Mouse (Mus musculus): ENCODE measurements around the gene Med11.
"Not testable (repeated sequence)": the region's sequence is repeated elsewhere in the genome, so short reads cannot be mapped to it uniquely, and the experiment has no call there.

Gene Med11

DNA sequence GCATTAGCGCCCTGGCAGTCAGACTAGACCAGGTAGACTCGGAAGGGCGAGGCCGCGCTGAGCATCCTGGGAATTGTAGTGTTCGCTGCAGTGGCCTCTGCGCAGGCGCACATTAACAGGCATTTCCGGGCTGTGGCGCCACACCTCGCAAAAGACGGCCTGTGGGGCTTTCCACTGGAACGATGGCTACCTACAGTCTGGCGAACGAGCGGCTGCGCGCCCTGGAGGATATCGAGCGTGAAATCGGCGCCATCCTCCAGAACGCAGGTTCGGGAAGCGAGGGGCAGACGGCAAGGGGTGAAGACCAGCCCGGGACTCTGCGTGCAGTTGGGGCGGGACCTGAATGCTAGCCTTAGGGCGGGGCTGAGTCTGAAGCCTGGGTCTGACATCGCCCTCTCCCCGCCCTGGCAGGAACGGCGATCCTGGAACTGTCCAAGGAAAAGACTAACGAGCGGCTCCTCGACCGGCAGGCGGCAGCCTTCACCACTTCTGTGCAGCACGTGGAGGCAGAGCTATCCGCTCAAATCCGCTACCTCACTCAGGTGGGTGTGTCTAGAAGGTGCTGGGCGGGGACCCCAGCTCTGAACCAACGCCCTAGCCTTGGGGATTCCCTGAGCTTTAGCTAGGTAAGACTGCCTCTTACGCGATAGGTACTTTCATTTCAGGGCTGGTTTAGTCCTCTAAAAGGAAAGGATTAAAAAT, at the start of gene Med11:
Gene Med11, plus strand, starts transcription at position 123 of the 702 bp plus-strand sequence.
- ChIA-PET CTCF (interaction anchor here (0.6 to 1.6 kb wide), 31 partner anchors 12 to 326 kb away, joined by 3 to 31 read pairs (median 4); partner anchors contain the start of genes Arrb2 (in 4 of the 4), 4930544D05Rik (in 2 of the 4), Alox12e (in 1 of the 4) and Rnf167 (in 1 of the 4)), POLR2A (interaction anchor here in 3 of 4 experiments (0.6 to 2.4 kb wide), 43 partner anchors 11 to 1459 kb away, joined by 3 to 27 read pairs (median 4); partner anchors contain the start of genes Arrb2 (in 3 of the 3), Pelp1 (in 2 of the 3), Rnf167 (in 2 of the 3) and Spag7 (in 2 of the 3))

DNA sequence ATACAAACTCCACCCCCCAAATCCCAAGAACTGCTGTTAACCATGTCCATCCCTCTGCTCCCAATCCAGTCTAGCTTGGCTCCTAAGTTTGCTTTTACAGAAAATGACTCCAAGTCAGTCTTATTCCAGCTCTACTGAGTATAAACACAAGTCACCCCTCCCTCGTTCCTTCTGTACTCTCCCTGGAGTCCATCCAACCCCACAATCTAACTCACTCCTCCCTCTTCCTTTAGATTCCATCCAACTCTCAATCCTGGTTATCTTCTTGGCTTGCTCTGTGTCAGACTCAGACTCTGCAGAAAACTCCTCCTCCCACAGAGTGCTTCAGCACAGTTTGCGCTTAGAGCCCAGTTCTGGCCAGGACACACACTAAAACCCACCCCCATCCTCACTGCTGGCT, 48.1 kb upstream of the Med11 start:
- ChIA-PET POLR2A (interaction anchor here in 1 of 4 experiments (0.5 to 2.4 kb wide), 5 partner anchors 9 to 121 kb away, joined by 3 to 5 read pairs (median 3); partner anchors contain the start of gene Psmb6), CTCF (no interaction called here)

DNA sequence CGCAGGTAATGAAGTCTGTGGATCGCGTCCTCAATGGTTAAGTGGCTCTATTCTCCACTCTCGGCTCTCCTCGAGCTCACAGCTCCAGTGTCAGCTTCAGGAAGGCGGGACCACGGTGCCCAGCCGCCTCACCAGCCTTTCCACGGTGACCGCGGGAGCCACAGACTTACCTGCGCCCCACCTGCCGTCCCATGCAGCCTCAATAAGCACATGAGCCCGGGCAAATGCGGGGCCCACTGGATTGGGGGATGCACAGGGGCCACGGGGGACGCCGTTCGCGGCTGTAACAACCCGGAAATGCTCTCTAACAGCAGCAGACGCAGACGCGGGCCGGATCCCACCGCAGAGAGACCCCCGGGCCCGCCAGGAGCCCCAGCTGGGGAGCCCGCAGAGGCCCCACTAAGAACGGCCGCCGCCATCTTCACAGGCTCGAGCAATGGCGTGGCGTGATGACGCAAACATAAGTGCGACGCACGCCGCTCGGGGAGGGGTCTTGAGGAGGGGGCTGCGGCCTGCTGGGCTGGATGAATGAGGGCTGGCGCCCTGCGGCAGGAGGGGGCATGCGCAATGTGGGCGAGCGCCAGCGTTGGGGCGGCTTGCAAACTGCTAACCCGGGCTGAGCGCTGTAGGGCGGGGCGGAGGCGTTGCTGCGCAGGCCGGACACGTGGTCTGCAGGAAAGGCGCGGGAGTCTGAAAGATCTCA, 42.0 kb upstream of the Med11 start, which contains the start of gene Pelp1:
Gene Pelp1, minus strand, starts transcription at position 438 of the 703 bp plus-strand sequence.
- POLR2A ChIA-PET = interaction anchor here (0.6 to 3.3 kb wide), 54 partner anchors 9 to 610 kb away, joined by 3 to 47 read pairs (median 4); partner anchors contain the start of genes Arrb2 (in 3 of the 4), Psmb6 (in 2 of the 4), Rnf167 (in 2 of the 4) and Slc25a11 (in 2 of the 4)
- CTCF ChIA-PET = interaction anchor here in 2 of 4 experiments (0.6 to 1.2 kb wide), 3 partner anchors 22 to 348 kb away, joined by 3 to 5 read pairs (median 4); partner anchors contain the start of gene Arrb2 (in 1 of the 2)

GRCm38 (mm10) chr11:70410297-70410643, 41.4 kb upstream of the Med11 start:
- ChIA-PET POLR2A (interaction anchor here in 3 of 4 experiments (0.6 to 3.3 kb wide), 50 partner anchors 8 to 648 kb away, joined by 3 to 47 read pairs (median 4); partner anchors contain the start of genes Arrb2 (in 3 of the 3), Alox15 (in 2 of the 3), Psmb6 (in 2 of the 3) and Rnf167 (in 2 of the 3)), CTCF (interaction anchor here in 1 of 4 experiments (0.6 to 1.2 kb wide), 5 partner anchors 22 to 459 kb away, joined by 3 to 4 read pairs (median 3); partner anchors contain the start of gene Arrb2)

DNA sequence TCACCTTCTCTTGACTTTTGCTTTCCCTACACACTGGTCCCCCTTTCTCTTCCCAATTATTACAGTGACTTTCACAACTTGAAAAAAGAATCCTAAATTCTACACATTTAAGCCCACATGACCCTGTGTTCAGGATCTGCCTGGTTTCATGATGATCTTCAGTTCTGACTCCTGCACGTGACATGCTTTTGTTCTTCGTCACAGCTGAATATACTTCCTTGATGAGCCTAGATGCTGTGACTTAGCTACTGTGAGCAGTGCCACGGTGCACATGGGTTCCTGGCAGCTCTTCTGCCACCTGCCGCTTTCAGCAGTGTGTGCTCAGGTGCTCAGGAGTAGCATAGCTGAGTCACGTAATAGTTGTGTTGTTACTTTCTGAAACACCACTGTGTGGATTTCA, 39.1 kb upstream of the Med11 start:
- ChIA-PET CTCF (interaction anchor here in 2 of 4 experiments (0.6 to 1.2 kb wide), 9 partner anchors 12 to 1185 kb away, joined by 3 to 4 read pairs (median 3); no protein-coding TSS in a partner anchor), POLR2A (interaction anchor here (0.6 to 2.8 kb wide), 17 partner anchors 8 to 256 kb away, joined by 3 to 16 read pairs (median 3); partner anchors contain the start of genes Arrb2 (in 3 of the 4), Spag7 (in 2 of the 4), Tm4sf5 (in 2 of the 4) and Psmb6 (in 1 of the 4))

DNA sequence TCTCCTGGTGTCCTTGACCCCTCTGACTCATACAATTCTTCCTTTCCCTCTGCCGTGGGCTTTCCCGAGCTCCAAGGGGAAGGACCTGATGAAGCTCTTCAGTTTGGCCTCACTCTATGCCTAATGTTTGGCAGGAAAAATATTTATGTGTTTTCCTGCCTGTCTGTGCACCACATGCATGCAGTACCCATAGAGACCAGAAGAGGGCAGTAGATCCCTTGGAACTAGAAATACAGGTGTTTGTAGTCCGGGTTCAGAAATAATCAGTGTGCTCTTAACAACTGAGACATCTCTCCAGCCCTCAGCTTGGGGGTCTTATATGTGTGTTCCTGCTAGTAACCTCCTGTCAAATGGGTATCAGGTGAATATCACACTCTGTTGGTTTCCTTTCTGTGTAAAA, 37.8 kb upstream of the Med11 start:
- CTCF ChIA-PET = interaction anchor here in 2 of 4 experiments (0.7 to 1.7 kb wide), 5 partner anchors 18 to 245 kb away, joined by 3 to 5 read pairs (median 4); partner anchors contain the start of gene Arrb2 (in 1 of the 2)
- POLR2A ChIA-PET = interaction anchor here in 2 of 4 experiments (0.7 to 2.8 kb wide), 6 partner anchors 8 to 255 kb away, joined by 3 to 10 read pairs (median 4); partner anchors contain the start of genes Spag7 (in 2 of the 2), Arrb2 (in 1 of the 2), Rnf167 (in 1 of the 2) and Slc25a11 (in 1 of the 2)

GRCm38 (mm10) chr11:70418199-70418598, 33.5 kb upstream of the Med11 start:
- ChIA-PET POLR2A (interaction anchor here in 2 of 4 experiments (1.0 to 2.0 kb wide), 3 partner anchors 8 to 14 kb away, joined by 4 to 7 read pairs (median 6); partner anchors contain the start of genes Arrb2 (in 2 of the 2) and Pelp1 (in 1 of the 2)), CTCF (interaction anchor here in 1 of 4 experiments (1.0 kb wide), 1 partner anchor 82 kb away, joined by 3 read pairs; no protein-coding TSS in a partner anchor)

GRCm38 (mm10) chr11:70419486-70419885, 32.2 kb upstream of the Med11 start:
- ChIA-PET POLR2A (interaction anchor here in 2 of 4 experiments (0.5 to 1.8 kb wide), 4 partner anchors 10 to 487 kb away, joined by 3 to 7 read pairs (median 5); partner anchors contain the start of genes Arrb2 (in 1 of the 2) and Pelp1 (in 1 of the 2)), CTCF (no interaction called here)

DNA sequence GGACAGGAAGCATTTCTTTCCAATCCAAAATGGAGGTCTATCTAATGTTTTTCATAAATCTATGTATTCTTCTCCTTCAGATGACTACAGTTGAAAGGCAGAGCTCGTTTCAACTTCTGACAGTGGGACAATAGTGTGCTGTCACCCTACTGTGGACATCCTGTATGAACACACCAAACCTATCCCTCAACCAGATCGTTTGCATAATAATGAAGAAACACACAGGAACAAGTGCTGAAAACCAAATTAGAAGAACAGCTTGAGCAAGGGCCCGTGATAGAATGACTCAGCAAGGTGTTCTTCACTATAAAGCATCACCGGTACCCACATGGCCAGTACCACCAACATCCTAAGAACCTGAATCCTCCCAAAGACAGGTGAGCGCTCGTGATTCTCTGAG, 25.1 kb upstream of the Med11 start:
- CTCF ChIA-PET = not testable (repeated sequence)
- POLR2A ChIA-PET = interaction anchor here in 1 of 4 experiments (0.8 kb wide), 1 partner anchor 213 kb away, joined by 3 read pairs; no protein-coding TSS in a partner anchor

DNA sequence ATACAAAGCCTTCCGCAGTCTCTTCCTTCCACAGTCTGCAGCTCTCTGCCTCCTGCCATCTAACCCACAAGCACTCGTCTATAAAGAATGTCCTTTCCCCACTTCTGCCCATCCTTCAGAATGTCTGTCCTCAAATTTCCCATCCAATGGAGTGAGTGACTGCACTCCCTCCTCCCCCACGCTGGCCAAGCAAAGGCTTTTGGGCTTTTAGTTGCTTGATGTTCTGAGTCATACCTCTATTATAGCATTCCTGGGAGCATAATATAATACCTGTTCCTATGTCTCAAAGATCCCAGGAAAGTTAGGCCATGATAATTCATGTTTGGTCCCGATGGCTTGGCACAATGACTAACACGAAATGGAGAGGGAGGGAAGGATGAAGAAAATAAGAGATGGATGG, 20.1 kb upstream of the Med11 start:
- ChIA-PET CTCF (interaction anchor here (0.6 to 3.4 kb wide), 48 partner anchors 17 to 626 kb away, joined by 3 to 31 read pairs (median 4); partner anchors contain the start of genes Med11 (in 2 of the 4), 4930544D05Rik (in 1 of the 4), Bcl6b (in 1 of the 4) and Camta2 (in 1 of the 4)), POLR2A (interaction anchor here (0.5 to 4.0 kb wide), 91 partner anchors 8 to 1347 kb away, joined by 3 to 47 read pairs (median 4); partner anchors contain the start of genes 0610010K14Rik (in 3 of the 4), Pelp1 (in 3 of the 4), Cxcl16 (in 2 of the 4) and Gm21988 (in 2 of the 4))

DNA sequence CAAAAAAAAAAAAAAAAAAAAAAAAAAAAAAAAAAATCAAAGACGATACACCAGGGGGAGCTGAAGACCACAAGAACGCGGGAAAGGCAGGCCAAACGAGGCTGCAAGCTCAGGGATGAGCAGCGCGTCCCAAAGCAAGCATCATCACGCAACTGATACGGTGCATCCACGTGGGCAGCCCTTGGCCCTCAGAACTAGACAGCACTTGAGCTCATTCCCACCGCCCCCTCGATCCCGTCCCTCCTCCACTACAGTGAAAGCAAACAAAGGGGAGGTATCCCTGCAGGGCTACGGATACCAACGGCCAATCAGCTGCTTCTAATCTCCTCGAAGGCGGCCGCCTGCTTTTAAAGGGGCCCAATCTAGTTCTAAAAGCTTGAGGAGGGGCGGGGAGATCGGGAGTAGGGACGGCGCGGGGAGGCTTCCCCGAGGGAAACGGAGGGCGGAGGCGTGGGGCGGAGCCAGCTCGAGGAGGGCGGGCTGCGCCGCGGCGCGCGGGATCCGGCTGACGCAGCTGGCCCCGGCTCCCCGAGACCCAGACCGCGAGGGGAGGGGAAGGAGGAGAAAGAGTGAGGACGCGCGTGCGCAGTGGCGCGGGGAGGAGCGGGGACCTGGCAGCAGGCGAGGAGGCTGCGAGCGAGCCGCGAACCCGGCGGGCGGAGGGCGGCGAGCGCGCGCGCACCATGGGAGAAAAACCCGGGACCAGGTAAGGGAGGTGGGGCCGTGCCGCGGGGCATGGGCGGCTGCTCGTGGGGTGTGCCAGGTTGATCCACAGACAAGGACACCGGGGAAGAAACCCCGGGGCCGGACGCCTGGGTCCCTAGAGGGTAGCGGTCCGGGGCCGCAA, 19.4 kb upstream of the Med11 start, which contains the start of gene Arrb2:
Gene Arrb2, plus strand, starts transcription at position 588 of the 847 bp plus-strand sequence.
- CTCF ChIA-PET = interaction anchor here (0.5 to 3.4 kb wide), 80 partner anchors 9 to 630 kb away, joined by 3 to 31 read pairs (median 4); partner anchors contain the start of genes Med11 (in 3 of the 4), Zmynd15 (in 2 of the 4), 4930544D05Rik (in 1 of the 4) and Bcl6b (in 1 of the 4)

DNA sequence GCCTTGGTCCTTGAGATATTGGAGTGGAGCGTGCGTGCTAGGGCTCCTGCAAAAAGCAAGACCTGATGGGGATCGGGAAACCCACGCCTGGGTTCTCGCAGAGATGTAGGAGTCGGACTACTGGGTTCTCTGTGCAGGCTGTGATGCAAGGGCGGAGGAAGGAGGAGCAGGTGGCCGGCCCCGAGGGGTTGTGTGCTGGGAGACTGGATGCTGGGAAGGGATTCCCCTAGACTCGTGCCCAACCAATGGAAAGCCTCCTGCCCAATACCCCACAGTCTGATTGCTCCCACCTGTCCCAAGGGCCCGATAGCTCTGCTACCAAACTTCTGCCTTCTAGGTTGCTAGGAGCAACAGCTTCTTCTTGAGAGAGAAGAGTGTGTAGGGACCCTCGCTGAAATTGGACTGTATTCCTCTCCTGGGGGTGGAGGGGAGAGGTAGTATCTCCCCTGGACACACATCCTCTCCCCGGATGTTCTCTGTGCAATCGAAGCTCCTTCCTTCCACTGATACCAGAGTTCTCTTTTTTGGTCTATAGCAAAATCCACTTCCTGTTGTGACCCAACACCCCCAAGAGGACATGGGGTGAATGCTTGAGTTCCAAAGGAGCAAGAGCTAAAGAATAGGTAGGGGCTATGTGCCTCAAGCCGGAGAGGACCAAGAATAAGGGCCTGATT, 18.7 kb upstream of the Med11 start:
- CTCF ChIA-PET = interaction anchor here in 3 of 4 experiments (0.6 to 3.4 kb wide), 26 partner anchors 19 to 586 kb away, joined by 3 to 31 read pairs (median 4); partner anchors contain the start of genes Med11 (in 2 of the 3), Zmynd15 (in 2 of the 3), 4930544D05Rik (in 1 of the 3) and Bcl6b (in 1 of the 3)
- POLR2A ChIA-PET = interaction anchor here in 3 of 4 experiments (0.5 to 4.0 kb wide), 55 partner anchors 9 to 745 kb away, joined by 3 to 47 read pairs (median 6); partner anchors contain the start of genes Pelp1 (in 3 of the 3), Psmb6 (in 3 of the 3), Cxcl16 (in 2 of the 3) and Med11 (in 2 of the 3)

More for the DNA sequence above, 19.4 kb upstream of the Med11 start, which contains the start of gene Arrb2:
- POLR2A ChIA-PET = interaction anchor here (0.5 to 4.0 kb wide), 114 partner anchors 8 to 1347 kb away, joined by 3 to 47 read pairs (median 4); partner anchors contain the start of genes 0610010K14Rik (in 3 of the 4), Med11 (in 3 of the 4), Pelp1 (in 3 of the 4) and Cxcl16 (in 2 of the 4)

- ChIA-PET CTCF (interaction anchor here in 1 of 4 experiments (1.5 to 3.4 kb wide), 2 partner anchors 19 to 182 kb away, joined by 4 to 31 read pairs; partner anchors contain the start of genes 4930544D05Rik and Med11), POLR2A (interaction anchor here in 3 of 4 experiments (0.6 to 4.0 kb wide), 13 partner anchors 8 to 254 kb away, joined by 4 to 47 read pairs (median 8); partner anchors contain the start of genes Med11 (in 2 of the 3), Pelp1 (in 2 of the 3), Camta2 (in 1 of the 3) and Psmb6 (in 1 of the 3))
Observed at GRCm38 (mm10) chr11:70433569-70433943, 18.2 kb upstream of the Med11 start.

DNA sequence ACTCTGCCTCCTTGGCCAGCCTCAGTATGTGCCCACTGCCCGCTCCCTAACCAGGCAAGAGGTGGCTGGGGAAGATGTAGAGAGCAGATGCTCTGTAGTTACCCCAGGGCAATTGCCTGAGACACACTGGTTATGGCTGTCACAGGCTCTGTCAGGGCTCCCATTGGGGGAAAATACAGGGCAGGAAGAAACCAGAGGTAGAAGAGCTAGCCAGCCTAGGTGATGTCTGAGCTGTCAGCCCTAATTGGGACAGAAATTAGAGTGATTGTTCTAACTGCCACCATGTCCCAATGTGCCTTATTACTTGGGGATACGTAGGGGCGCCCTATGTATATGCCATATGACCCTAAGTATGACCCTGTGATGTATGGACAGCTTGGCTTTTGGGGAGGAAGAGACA, 17.8 kb upstream of the Med11 start:
- ChIA-PET CTCF (interaction anchor here in 1 of 4 experiments (1.5 to 3.4 kb wide), 2 partner anchors 18 to 181 kb away, joined by 4 to 31 read pairs; partner anchors contain the start of genes 4930544D05Rik and Med11), POLR2A (interaction anchor here in 2 of 4 experiments (1.4 to 4.0 kb wide), 8 partner anchors 8 to 254 kb away, joined by 4 to 47 read pairs (median 6); partner anchors contain the start of genes Med11 (in 2 of the 2), Pelp1 (in 2 of the 2) and Camta2 (in 1 of the 2))

DNA sequence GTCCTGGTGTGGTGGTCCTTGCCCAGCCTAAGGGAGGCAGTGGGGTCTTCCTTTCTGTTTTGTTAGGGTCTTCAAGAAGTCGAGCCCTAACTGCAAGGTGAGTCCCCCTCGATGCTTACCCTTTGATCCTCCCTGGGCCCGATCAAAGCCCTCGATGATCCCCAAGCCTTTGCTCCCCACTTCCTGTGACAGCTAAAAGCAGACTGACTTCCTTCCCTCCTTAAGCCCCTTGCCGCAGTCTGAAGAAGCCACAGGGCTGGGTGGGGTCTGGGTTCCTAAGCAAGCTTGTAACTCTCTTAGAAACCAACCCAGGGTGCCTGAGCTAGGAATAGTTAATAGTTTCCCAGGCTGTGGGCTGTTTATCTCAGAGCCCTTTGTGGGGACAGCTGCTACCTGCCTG, 16.2 kb upstream of the Med11 start:
- ChIA-PET CTCF (interaction anchor here in 1 of 4 experiments (0.7 to 1.5 kb wide), 2 partner anchors 17 to 1783 kb away, joined by 3 to 4 read pairs; no protein-coding TSS in a partner anchor), POLR2A (interaction anchor here in 1 of 4 experiments (0.8 to 1.1 kb wide), 2 partner anchors 24 to 163 kb away, joined by 3 read pairs; partner anchors contain the start of genes Cxcl16 and Zmynd15)

Measured in embryonic stem cell, embryonic (primary cell).